Mouse (Mus musculus) thymus, adult 2 months (tissue): ENCODE data around the gene Plcl1.

Source experiments
- CTCF ChIP-seq: fragments of 200-500 bp; IDR thresholded peaks from 2 replicates; pipeline ENCODE4 v1.5.1; 2012; ENCODE audit warnings: mild to moderate bottlenecking, control low read depth, low read length, moderate library complexity, borderline replicate concordance; ENCODE audit not compliant: control insufficient read depth, poor library complexity, insufficient read depth; ENCODE audit errors: extremely low read depth
- POLR2A ChIP-seq: fragments of 200-500 bp; IDR thresholded peaks from 2 replicates; pipeline ENCODE4 v1.6.1; 2012; ENCODE audit warnings: mild to moderate bottlenecking, low read length, control low read depth, moderate library complexity; ENCODE audit not compliant: control insufficient read depth, poor library complexity, insufficient read depth; ENCODE audit errors: extremely low read depth

DNA sequence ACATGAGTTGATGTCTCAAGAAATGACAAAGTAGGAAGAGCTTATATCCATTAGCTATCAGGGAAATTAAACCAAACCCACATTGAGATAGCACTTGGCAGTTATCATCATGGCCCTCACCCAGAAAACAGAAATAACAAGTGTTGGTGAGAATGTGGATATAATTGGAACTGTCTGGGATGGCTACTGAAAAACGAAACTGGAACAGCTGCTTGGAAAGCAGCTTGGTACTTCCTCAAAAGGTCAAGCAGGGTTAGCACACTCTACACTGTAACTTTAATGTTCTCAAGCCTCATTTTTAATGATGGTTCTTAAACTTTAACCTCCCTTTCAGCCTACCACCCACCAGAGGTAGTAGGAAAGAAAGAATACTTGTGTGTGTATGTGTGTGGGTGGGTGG is 361.0 kb downstream of the Plcl1 start:
- TF ChIP-seq CTCF (no peak), POLR2A (no peak)
